Mouse (Mus musculus): ENCODE data around the gene Ak8. TPM values are rescaled to one million over a fixed set of nuclear protein-coding genes. Genes with fewer than 3 reads are reported as not detected.

Ak8 gene
- polyA plus RNA-seq, 1 experiment from 2014 or later, result 1.3 TPM

- no peak overlapping the region for H3K27ac ChIP-seq (ENCODE audit: low read depth)
- no peaks in the 10 kb centered on the region for H3K27me3 ChIP-seq (replicated peaks; ENCODE audit: control insufficient read depth, insufficient read depth, low read length)
- H3K36me3 ChIP-seq (ENCODE audit: control insufficient read depth, insufficient read depth, low read length), result no peaks in the 10 kb centered on the region
- H3K4me1 ChIP-seq (replicated peaks; ENCODE audit: control insufficient read depth, insufficient read depth, low read length), result peaks cover 16% of the 10 kb centered on the region
- 86% methylated on average over 2 of the region's 2 CpGs for WGBS
- H3K9me3 ChIP-seq (ENCODE audit: control insufficient read depth, low read length), result no peaks in the 10 kb centered on the region
- H3K4me3 ChIP-seq (ENCODE audit: low read depth, low read length), result no peak overlapping the region
- DNase-seq (ENCODE audit: low spot score), result no peak
- H3K4me2 ChIP-seq (ENCODE audit: low read length), result no peak overlapping the region
- no peak overlapping the region for H3K9ac ChIP-seq (ENCODE audit: low read length)
- no peak for ATAC-seq (replicated peaks; ENCODE audit: low FRiP score, low TSS enrichment, low read depth)
Observed at GRCm38 (mm10) chr2:28767041-28767440, 67.1 kb downstream of the Ak8 start.

GRCm38 (mm10) chr2:28770697-28771096 is 70.7 kb downstream of the Ak8 start:
- no peaks in the 10 kb centered on the region for H3K27me3 ChIP-seq (replicated peaks; ENCODE audit: control insufficient read depth, insufficient read depth, low read length)
- H3K4me1 ChIP-seq (replicated peaks; ENCODE audit: control insufficient read depth, insufficient read depth, low read length), result peaks cover 16% of the 10 kb centered on the region
- no peak overlapping the region for H3K4me3 ChIP-seq (ENCODE audit: low read depth, low read length)
- WGBS, result 12% methylated on average over 5 of the region's 5 CpGs
- no peaks in the 10 kb centered on the region for H3K36me3 ChIP-seq (ENCODE audit: control insufficient read depth, insufficient read depth, low read length)
- no peak for DNase-seq (ENCODE audit: low spot score)
- H3K9ac ChIP-seq (ENCODE audit: low read length), result no peak overlapping the region
- H3K9me3 ChIP-seq (ENCODE audit: control insufficient read depth, low read length), result no peaks in the 10 kb centered on the region
- no peak for ATAC-seq (replicated peaks; ENCODE audit: low FRiP score, low TSS enrichment, low read depth)
- H3K27ac ChIP-seq (ENCODE audit: low read depth), result peak overlapping the region; percentile 16; the same call in 1 of the 2 replicates
- peak overlapping the region; percentile 39 for H3K4me2 ChIP-seq (ENCODE audit: low read length)

- WGBS, result 57% methylated on average over 8 of the region's 8 CpGs
Observed at GRCm38 (mm10) chr2:28774073-28774472, 74.1 kb downstream of the Ak8 start.

GRCm38 (mm10) chr2:28776728-28777127 is 76.8 kb downstream of the Ak8 start:
- H3K4me3 ChIP-seq (ENCODE audit: low read depth, low read length), result no peak overlapping the region
- no peak for ATAC-seq (replicated peaks; ENCODE audit: low FRiP score, low TSS enrichment, low read depth)
- H3K4me1 ChIP-seq (replicated peaks; ENCODE audit: control insufficient read depth, insufficient read depth, low read length), result no peaks in the 10 kb centered on the region
- no peaks in the 10 kb centered on the region for H3K36me3 ChIP-seq (ENCODE audit: control insufficient read depth, insufficient read depth, low read length)
- WGBS, result 44% methylated on average over 2 of the region's 2 CpGs
- DNase-seq (ENCODE audit: low spot score), result no peak
- H3K27me3 ChIP-seq (replicated peaks; ENCODE audit: control insufficient read depth, insufficient read depth, low read length), result no peaks in the 10 kb centered on the region
- H3K9ac ChIP-seq (ENCODE audit: low read length), result no peak overlapping the region
- no peak overlapping the region for H3K4me2 ChIP-seq (ENCODE audit: low read length)
- no peak overlapping the region for H3K27ac ChIP-seq (ENCODE audit: low read depth)
- no peaks in the 10 kb centered on the region for H3K9me3 ChIP-seq (ENCODE audit: control insufficient read depth, low read length)

More at GRCm38 (mm10) chr2:28774073-28774472, 74.1 kb downstream of the Ak8 start:
- no peaks in the 10 kb centered on the region for H3K36me3 ChIP-seq (ENCODE audit: control insufficient read depth, insufficient read depth, low read length)
- no peaks in the 10 kb centered on the region for H3K9me3 ChIP-seq (ENCODE audit: control insufficient read depth, low read length)
- no peak overlapping the region for H3K9ac ChIP-seq (ENCODE audit: low read length)
- H3K27me3 ChIP-seq (replicated peaks; ENCODE audit: control insufficient read depth, insufficient read depth, low read length), result no peaks in the 10 kb centered on the region
- no peak overlapping the region for H3K4me3 ChIP-seq (ENCODE audit: low read depth, low read length)
- no peak overlapping the region for H3K4me2 ChIP-seq (ENCODE audit: low read length)
- no peak for DNase-seq (ENCODE audit: low spot score)
- H3K27ac ChIP-seq (ENCODE audit: low read depth), result no peak overlapping the region
- no peak for ATAC-seq (replicated peaks; ENCODE audit: low FRiP score, low TSS enrichment, low read depth)
- H3K4me1 ChIP-seq (replicated peaks; ENCODE audit: control insufficient read depth, insufficient read depth, low read length), result peaks cover 16% of the 10 kb centered on the region

GRCm38 (mm10) chr2:28780001-28780782 is 80.2 kb downstream of the Ak8 start:
- Histone ChIP-seq H3K27ac (ENCODE audit: low read depth) (no peak overlapping the region), H3K9me3 (ENCODE audit: control insufficient read depth, low read length) (no peaks in the 10 kb centered on the region), H3K9ac (ENCODE audit: low read length) (no peak overlapping the region), H3K4me1 (replicated peaks; ENCODE audit: control insufficient read depth, insufficient read depth, low read length) (no peaks in the 10 kb centered on the region), H3K36me3 (ENCODE audit: control insufficient read depth, insufficient read depth, low read length) (no peaks in the 10 kb centered on the region), H3K4me3 (ENCODE audit: low read depth, low read length) (no peak overlapping the region), H3K27me3 (replicated peaks; ENCODE audit: control insufficient read depth, insufficient read depth, low read length) (no peaks in the 10 kb centered on the region), H3K4me2 (ENCODE audit: low read length) (no peak overlapping the region)
- ATAC-seq (replicated peaks; ENCODE audit: low FRiP score, low TSS enrichment, low read depth) (no peak), DNase-seq (ENCODE audit: low spot score) (no peak)
- 66% methylated on average over 16 of the region's 16 CpGs for WGBS

- Histone ChIP-seq H3K9me3 (ENCODE audit: control insufficient read depth, low read length) (no peaks in the 10 kb centered on the region), H3K4me3 (ENCODE audit: low read depth, low read length) (no peak overlapping the region), H3K36me3 (ENCODE audit: control insufficient read depth, insufficient read depth, low read length) (no peaks in the 10 kb centered on the region), H3K4me2 (ENCODE audit: low read length) (no peak overlapping the region), H3K4me1 (replicated peaks; ENCODE audit: control insufficient read depth, insufficient read depth, low read length) (no peaks in the 10 kb centered on the region), H3K9ac (ENCODE audit: low read length) (no peak overlapping the region), H3K27ac (ENCODE audit: low read depth) (no peak overlapping the region), H3K27me3 (replicated peaks; ENCODE audit: control insufficient read depth, insufficient read depth, low read length) (no peaks in the 10 kb centered on the region)
- 88% methylated on average over 4 of the region's 4 CpGs for WGBS
- DNase-seq (ENCODE audit: low spot score) (no peak), ATAC-seq (replicated peaks; ENCODE audit: low FRiP score, low TSS enrichment, low read depth) (no peak)
Observed at GRCm38 (mm10) chr2:28781310-28781709, 81.3 kb downstream of the Ak8 start.

GRCm38 (mm10) chr2:28786355-28787066 is 86.5 kb downstream of the Ak8 start:
- Histone ChIP-seq H3K4me2 (ENCODE audit: low read length) (no peak overlapping the region), H3K4me3 (ENCODE audit: low read depth, low read length) (no peak overlapping the region), H3K9ac (ENCODE audit: low read length) (no peak overlapping the region), H3K27me3 (replicated peaks; ENCODE audit: control insufficient read depth, insufficient read depth, low read length) (no peaks in the 10 kb centered on the region), H3K36me3 (ENCODE audit: control insufficient read depth, insufficient read depth, low read length) (no peaks in the 10 kb centered on the region), H3K27ac (ENCODE audit: low read depth) (no peak overlapping the region), H3K9me3 (ENCODE audit: control insufficient read depth, low read length) (no peaks in the 10 kb centered on the region), H3K4me1 (replicated peaks; ENCODE audit: control insufficient read depth, insufficient read depth, low read length) (no peaks in the 10 kb centered on the region)
- ATAC-seq (replicated peaks; ENCODE audit: low FRiP score, low TSS enrichment, low read depth), result no peak
- no peak for DNase-seq (ENCODE audit: low spot score)
- 67% methylated on average over 16 of the region's 16 CpGs for WGBS

- H3K36me3 ChIP-seq (ENCODE audit: control insufficient read depth, insufficient read depth, low read length), result no peaks in the 10 kb centered on the region
- no peak overlapping the region for H3K9ac ChIP-seq (ENCODE audit: low read length)
- ATAC-seq (replicated peaks; ENCODE audit: low FRiP score, low TSS enrichment, low read depth), result no peak
- no peak overlapping the region for H3K4me3 ChIP-seq (ENCODE audit: low read depth, low read length)
- H3K27ac ChIP-seq (ENCODE audit: low read depth), result no peak overlapping the region
- WGBS, result 64% methylated on average over 6 of the region's 6 CpGs
- H3K4me1 ChIP-seq (replicated peaks; ENCODE audit: control insufficient read depth, insufficient read depth, low read length), result no peaks in the 10 kb centered on the region
- DNase-seq (ENCODE audit: low spot score), result no peak
- H3K27me3 ChIP-seq (replicated peaks; ENCODE audit: control insufficient read depth, insufficient read depth, low read length), result no peaks in the 10 kb centered on the region
- H3K9me3 ChIP-seq (ENCODE audit: control insufficient read depth, low read length), result no peaks in the 10 kb centered on the region
- no peak overlapping the region for H3K4me2 ChIP-seq (ENCODE audit: low read length)
Observed at GRCm38 (mm10) chr2:28787067-28787619, 87.2 kb downstream of the Ak8 start.
